Mouse (Mus musculus): ENCODE measurements around the gene Clock. TPM values are rescaled to one million over a fixed set of nuclear protein-coding genes. Genes with fewer than 3 reads are reported as not detected.
A peak's percentile ranks its signal among the peaks of the same experiment; 100 is the strongest.

Clock gene
- polyA plus RNA-seq, 1 experiment from 2014 or later, result 7.9 TPM

DNA sequence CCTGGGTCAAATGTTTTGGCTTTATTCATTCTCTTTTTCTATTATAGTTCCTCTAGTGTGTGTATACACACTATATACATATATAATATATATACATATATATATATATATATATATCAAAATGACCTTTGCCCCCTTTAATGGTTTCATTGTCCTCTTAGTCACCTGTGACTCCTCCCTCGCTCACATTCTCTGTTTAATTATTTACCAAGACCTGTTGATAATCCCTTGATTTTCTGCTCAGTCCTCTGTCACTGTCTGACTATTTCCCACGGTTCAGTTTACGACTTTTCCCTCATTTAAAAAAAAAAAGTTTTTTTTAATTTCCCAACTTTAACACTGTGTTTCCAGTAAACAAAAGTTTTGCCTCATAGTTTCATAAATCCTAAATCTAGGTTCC is 1.7 kb upstream of the Clock start:
- DNase-seq (ENCODE audit: low spot score), result no peak

DNA sequence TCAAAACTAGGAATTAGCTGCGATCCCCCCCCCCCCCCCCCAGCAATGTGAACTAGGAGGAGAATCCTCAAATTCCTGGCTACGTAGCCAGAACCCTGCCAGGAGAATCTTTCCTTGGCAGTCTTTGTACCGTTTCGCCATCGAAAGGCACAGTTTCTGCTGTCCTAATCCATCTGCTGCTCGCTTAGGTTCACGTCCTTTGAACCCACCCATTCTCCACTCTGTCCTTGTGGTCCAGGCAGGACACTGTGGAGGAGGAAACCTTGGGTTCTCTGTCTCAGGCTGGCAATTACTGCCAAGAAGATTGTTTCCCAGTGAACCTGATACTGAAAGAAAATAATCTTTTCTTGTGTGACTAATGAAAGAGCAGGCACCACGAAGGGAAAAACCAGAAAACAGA is 1.0 kb upstream of the Clock start:
- no peaks in the 10 kb centered on the region for H3K36me3 ChIP-seq (ENCODE audit: insufficient read depth, low read length)
- no peaks in the 10 kb centered on the region for H3K27me3 ChIP-seq (ENCODE audit: insufficient read depth, low read length)
- H3K4me2 ChIP-seq (ENCODE audit: low read length), result peak overlapping the region; percentile 79
- peak overlapping the region; percentile 100 for H3K4me3 ChIP-seq (replicated peaks; ENCODE audit: low read depth, low read length)
- ATAC-seq (replicated peaks; ENCODE audit: low FRiP score, low read depth), result no peak; the same call in 1 of the 2 replicates
- no peak overlapping the region for H3K9ac ChIP-seq (ENCODE audit: low read depth, low read length)
- no peaks in the 10 kb centered on the region for H3K9me3 ChIP-seq (replicated peaks; ENCODE audit: low read length)
- TF ChIP-seq CTCF (IDR thresholded peaks at IDR 0.05; ENCODE audit: low read depth), result no peak
- H3K4me1 ChIP-seq (replicated peaks; ENCODE audit: insufficient read depth, low read length), result 0 out of 2 replicates have a peak, but pooled peaks cover 10% of the 10 kb centered on the region
- 4% methylated on average over 8 of the region's 8 CpGs for WGBS
- peak; percentile 78 for DNase-seq (ENCODE audit: low spot score)
- H3K27ac ChIP-seq, result no peak overlapping the region

More for the DNA sequence above, 1.7 kb upstream of the Clock start:
- no peaks in the 10 kb centered on the region for H3K36me3 ChIP-seq (ENCODE audit: insufficient read depth, low read length)
- no peak for TF ChIP-seq CTCF (IDR thresholded peaks at IDR 0.05; ENCODE audit: low read depth)
- H3K27me3 ChIP-seq (ENCODE audit: insufficient read depth, low read length), result no peaks in the 10 kb centered on the region
- no peak overlapping the region for H3K27ac ChIP-seq
- 34% methylated on average over 3 of the region's 3 CpGs for WGBS
- H3K4me2 ChIP-seq (ENCODE audit: low read length), result no peak overlapping the region
- no peak overlapping the region for H3K9ac ChIP-seq (ENCODE audit: low read depth, low read length)
- H3K9me3 ChIP-seq (replicated peaks; ENCODE audit: low read length), result no peaks in the 10 kb centered on the region
- H3K4me3 ChIP-seq (replicated peaks; ENCODE audit: low read depth, low read length), result no peak overlapping the region
- 0 out of 2 replicates have a peak, but pooled peaks cover 10% of the 10 kb centered on the region for H3K4me1 ChIP-seq (replicated peaks; ENCODE audit: insufficient read depth, low read length)
- ATAC-seq (replicated peaks; ENCODE audit: low FRiP score, low read depth), result no peak

DNA sequence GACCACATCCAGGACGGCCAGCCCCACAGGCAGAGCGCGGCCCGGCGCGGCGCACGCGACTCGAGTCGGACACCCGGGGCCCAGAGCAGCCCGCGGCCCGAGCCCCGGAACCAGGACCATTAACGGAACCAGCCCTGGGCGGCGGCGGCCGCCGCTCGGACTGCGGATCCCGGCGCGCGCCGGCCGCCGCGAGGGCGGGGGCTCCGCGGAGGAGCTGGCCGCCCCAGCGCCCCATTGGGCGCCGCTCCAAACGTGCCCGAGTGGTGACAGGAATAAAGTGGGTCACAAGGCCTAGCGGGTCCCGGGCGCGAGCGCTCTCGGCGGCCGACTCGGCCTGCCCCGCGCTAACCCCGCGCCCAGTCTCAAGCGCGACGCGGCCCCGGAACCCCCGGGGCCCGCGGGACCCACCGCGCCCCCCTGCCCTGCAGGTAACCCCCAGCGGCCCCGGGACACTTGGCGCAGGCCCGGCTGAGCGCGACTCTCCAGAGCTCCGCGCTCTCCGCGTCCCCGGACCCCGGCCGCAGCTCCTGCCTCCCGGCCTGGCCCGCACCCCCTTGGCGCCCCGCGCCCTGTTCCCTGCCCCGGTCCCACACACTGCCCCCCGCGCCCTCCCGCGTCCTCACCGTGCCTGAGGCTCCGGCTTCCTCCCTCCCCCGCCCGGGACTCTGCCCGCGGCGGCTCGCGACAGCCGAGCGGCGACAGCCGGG is 694 bp downstream of the Clock start:
- Histone ChIP-seq H3K9ac (ENCODE audit: low read depth, low read length) (peak overlapping the region; percentile 94), H3K4me2 (ENCODE audit: low read length) (peak overlapping the region; percentile 79), H3K27ac (peak overlapping the region; percentile 96), H3K4me3 (replicated peaks; ENCODE audit: low read depth, low read length) (peak overlapping the region; percentile 100), H3K36me3 (ENCODE audit: insufficient read depth, low read length) (no peaks in the 10 kb centered on the region), H3K9me3 (replicated peaks; ENCODE audit: low read length) (no peaks in the 10 kb centered on the region), H3K27me3 (ENCODE audit: insufficient read depth, low read length) (no peaks in the 10 kb centered on the region), H3K4me1 (replicated peaks; ENCODE audit: insufficient read depth, low read length) (0 out of 2 replicates have a peak, but pooled peaks cover 10% of the 10 kb centered on the region)
- TF ChIP-seq CTCF (IDR thresholded peaks at IDR 0.05; ENCODE audit: low read depth), result no peak
- DNase-seq (ENCODE audit: low spot score), result peak; percentile 72
- under 1% methylated on average over 99 of the region's 100 CpGs for WGBS
- peak; percentile 86 for ATAC-seq (replicated peaks; ENCODE audit: low FRiP score, low read depth)

DNA sequence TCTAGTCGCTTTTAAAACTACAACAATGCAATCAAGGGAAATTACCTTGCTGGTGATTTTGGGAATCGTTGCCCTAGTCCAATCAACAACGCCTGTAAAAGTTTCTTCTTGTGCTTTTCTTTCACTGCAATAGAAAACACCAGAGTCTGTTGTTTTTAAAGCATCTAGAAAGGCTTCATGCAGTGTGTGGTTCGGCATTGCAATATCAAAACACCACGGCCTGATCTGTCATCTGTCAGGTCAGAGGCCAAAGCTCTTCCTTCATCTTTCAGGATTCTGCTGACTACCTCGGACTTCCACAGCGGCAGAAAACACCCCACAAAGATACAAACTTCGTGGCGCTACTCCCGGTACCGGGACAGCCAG is 1.2 kb downstream of the Clock start:
- Histone ChIP-seq H3K4me1 (replicated peaks; ENCODE audit: insufficient read depth, low read length) (0 out of 2 replicates have a peak, but pooled peaks cover 10% of the 10 kb centered on the region), H3K9ac (ENCODE audit: low read depth, low read length) (peak overlapping the region; percentile 94), H3K27ac (peak overlapping the region; percentile 96), H3K9me3 (replicated peaks; ENCODE audit: low read length) (no peaks in the 10 kb centered on the region), H3K27me3 (ENCODE audit: insufficient read depth, low read length) (no peaks in the 10 kb centered on the region), H3K4me2 (ENCODE audit: low read length) (peak overlapping the region; percentile 79), H3K4me3 (replicated peaks; ENCODE audit: low read depth, low read length) (peak overlapping the region; percentile 100), H3K36me3 (ENCODE audit: insufficient read depth, low read length) (no peaks in the 10 kb centered on the region)
- DNase-seq (ENCODE audit: low spot score) (no peak), ATAC-seq (replicated peaks; ENCODE audit: low FRiP score, low read depth) (no peak)
- TF ChIP-seq CTCF (IDR thresholded peaks at IDR 0.05; ENCODE audit: low read depth), result no peak
- 3% methylated on average over 11 of the region's 11 CpGs for WGBS

DNA sequence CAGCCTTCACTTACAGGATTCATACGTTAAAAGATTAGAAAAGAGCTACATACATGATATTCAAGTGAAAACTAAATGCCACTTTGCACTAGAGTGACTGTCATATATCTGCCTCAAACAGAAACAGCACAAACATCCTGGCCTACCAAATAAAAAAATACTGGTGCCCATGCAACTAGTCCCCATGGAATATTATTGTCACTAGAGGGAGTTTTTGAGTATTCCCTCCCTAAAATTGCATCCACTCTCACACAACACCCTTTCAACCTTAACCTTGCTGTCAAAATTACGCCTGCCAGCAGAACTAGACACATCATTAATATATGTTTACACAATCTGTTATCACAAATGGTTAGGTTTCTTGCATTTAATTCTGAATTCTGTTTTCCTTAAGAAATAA is 2.6 kb downstream of the Clock start:
- ATAC-seq (replicated peaks; ENCODE audit: low FRiP score, low read depth), result no peak
- H3K4me3 ChIP-seq (replicated peaks; ENCODE audit: low read depth, low read length), result no peak overlapping the region
- no peak overlapping the region for H3K4me2 ChIP-seq (ENCODE audit: low read length)
- WGBS, result 78% methylated on average over 2 of the region's 2 CpGs
- H3K9ac ChIP-seq (ENCODE audit: low read depth, low read length), result no peak overlapping the region
- no peaks in the 10 kb centered on the region for H3K27me3 ChIP-seq (ENCODE audit: insufficient read depth, low read length)
- 0 out of 2 replicates have a peak, but pooled peaks cover 10% of the 10 kb centered on the region for H3K4me1 ChIP-seq (replicated peaks; ENCODE audit: insufficient read depth, low read length)
- peak; percentile 17 for DNase-seq (ENCODE audit: low spot score)
- H3K9me3 ChIP-seq (replicated peaks; ENCODE audit: low read length), result no peaks in the 10 kb centered on the region
- H3K36me3 ChIP-seq (ENCODE audit: insufficient read depth, low read length), result no peaks in the 10 kb centered on the region
- peak; percentile 26; the same call in 1 of the 2 replicates for TF ChIP-seq CTCF (IDR thresholded peaks at IDR 0.05; ENCODE audit: low read depth)
- no peak overlapping the region for H3K27ac ChIP-seq

DNA sequence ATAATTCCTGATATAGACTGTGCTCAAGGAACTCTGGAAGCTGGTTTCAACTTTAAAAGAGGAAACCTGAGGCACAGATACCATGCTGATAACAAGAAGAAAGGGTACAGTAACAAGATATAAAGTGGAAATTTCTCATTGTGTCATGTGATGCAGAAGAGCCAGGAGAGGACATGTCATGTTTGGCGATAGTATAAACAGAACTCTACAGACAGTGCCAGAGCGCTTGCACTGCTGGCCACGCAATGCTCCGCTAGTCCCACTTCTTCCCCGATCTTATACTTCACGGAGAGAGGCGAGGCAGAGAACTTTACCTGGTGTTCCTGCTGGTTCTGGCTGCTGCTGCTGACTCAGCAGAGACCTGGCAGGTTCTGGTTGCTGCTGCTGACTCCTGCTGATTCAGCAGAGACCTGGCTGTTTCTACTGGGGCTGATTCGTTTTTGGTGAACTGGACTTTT is 15.3 kb downstream of the Clock start:
- H3K27ac ChIP-seq, result no peak overlapping the region
- TF ChIP-seq CTCF (IDR thresholded peaks at IDR 0.05; ENCODE audit: low read depth), result no peak
- DNase-seq (ENCODE audit: low spot score), result no peak
- H3K9ac ChIP-seq (ENCODE audit: low read depth, low read length), result no peak overlapping the region
- no peak overlapping the region for H3K4me2 ChIP-seq (ENCODE audit: low read length)
- no peak for ATAC-seq (replicated peaks; ENCODE audit: low FRiP score, low read depth)
- H3K4me1 ChIP-seq (replicated peaks; ENCODE audit: insufficient read depth, low read length), result no peaks in the 10 kb centered on the region
- H3K36me3 ChIP-seq (ENCODE audit: insufficient read depth, low read length), result no peaks in the 10 kb centered on the region
- H3K9me3 ChIP-seq (replicated peaks; ENCODE audit: low read length), result no peaks in the 10 kb centered on the region
- H3K4me3 ChIP-seq (replicated peaks; ENCODE audit: low read depth, low read length), result no peak overlapping the region
- WGBS, result 78% methylated on average over 8 of the region's 8 CpGs
- H3K27me3 ChIP-seq (ENCODE audit: insufficient read depth, low read length), result no peaks in the 10 kb centered on the region

Measured in kidney, postnatal 0 days (tissue).